Mouse (Mus musculus): Measurements from ENCODE around the gene Ttc17. TPM values are rescaled to one million over a fixed set of nuclear protein-coding genes. Genes with fewer than 3 reads are reported as not detected.
A peak's percentile ranks its signal among the peaks of the same experiment; 100 is the strongest.

The Ttc17 gene
- polyA plus RNA-seq, 1 experiment from 2014 or later: 15.1 TPM

DNA sequence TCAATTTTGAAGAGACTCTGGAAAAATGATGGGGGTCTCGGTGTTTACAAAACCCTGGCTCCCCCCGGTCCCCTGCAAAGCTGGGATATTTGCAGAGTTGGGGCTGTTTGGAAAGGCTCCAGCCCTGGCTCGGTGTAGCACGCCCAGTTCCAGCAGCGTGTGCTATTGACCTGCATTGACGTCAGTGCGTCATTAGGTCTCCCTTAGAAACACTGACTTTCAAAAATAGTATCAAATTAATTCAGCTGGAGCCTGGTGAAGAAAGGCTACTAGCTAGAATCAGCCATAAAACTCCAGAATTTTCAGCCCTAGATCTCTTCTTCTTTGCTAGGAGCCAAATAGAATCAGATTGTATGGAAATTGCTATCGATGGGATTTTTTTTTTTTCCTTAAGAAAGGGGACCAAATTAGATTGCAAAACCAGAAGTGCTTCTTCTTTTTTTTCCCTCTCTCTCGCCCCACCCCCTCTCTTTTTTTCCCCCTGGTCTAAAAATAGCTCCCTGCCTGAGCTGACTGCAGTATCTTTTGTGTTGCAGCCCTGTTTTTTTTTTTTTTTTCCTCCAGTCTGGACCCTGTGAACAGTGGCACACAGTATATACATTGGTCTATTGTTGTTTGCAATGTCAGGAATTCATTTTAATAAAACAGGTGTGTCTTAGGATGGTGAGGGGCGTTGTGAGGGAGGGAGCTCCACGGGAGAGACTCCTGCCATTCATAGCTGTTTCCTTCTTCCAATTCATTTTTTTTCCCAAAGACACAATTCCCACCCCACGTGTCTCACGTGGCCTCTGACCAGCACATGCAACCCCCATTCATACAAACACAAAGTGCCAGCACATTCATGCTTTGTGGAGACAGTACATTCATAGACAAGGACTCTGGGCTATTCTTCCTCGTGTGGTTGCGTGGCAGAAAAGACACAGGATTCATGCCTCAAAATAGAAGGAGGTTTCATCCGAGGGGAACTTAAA lies 141.0 kb downstream of the Ttc17 start:
- DNase-seq (ENCODE audit: low spot score) (peak; percentile 75), ATAC-seq (replicated peaks; ENCODE audit: low FRiP score) (peak; percentile 71)
- Histone ChIP-seq H3K9me3 (ENCODE audit: control insufficient read depth, low read length) (no peaks in the 10 kb centered on the region), H3K27ac (ENCODE audit: low read depth, low read length) (peak overlapping the region; percentile 87), H3K27me3 (ENCODE audit: control insufficient read depth, insufficient read depth, low read length) (no peaks in the 10 kb centered on the region), H3K9ac (ENCODE audit: low read length) (peak overlapping the region; percentile 61), H3K36me3 (ENCODE audit: control insufficient read depth, insufficient read depth, low read length) (no peaks in the 10 kb centered on the region), H3K4me2 (ENCODE audit: low read depth, low read length, severe bottlenecking) (peak overlapping the region; percentile 61), H3K4me1 (replicated peaks; ENCODE audit: control insufficient read depth, insufficient read depth, low read length) (peaks cover 26% of the 10 kb centered on the region), H3K4me3 (ENCODE audit: low read depth, low read length) (peak overlapping the region; percentile 48)
- WGBS: 3% methylated on average over 16 of the region's 16 CpGs

DNA sequence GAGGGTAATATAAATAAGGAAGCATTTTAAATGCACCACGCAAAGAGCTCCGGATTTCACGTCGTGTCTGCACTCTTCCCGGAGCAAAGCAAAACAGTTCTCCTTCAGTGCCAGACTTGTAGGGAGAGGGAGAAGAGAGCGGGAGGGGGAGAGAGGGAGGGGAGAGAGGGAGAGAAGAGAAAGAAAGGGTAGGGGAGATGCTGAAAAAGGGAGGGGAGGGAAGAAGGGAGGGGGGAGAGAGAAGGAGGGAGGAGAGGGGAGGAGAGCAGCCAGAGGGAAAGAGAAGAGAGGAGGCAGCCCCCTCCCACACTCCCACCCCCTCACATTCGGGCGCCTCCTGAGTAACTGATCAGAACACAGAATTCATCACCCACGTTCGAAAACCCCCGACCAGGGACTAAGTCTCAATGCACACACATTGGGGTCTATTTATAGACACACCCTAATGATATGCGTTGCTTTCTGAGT lies 141.8 kb downstream of the Ttc17 start:
- Histone ChIP-seq H3K4me2 (ENCODE audit: low read depth, low read length, severe bottlenecking) (peak overlapping the region; percentile 61), H3K4me1 (replicated peaks; ENCODE audit: control insufficient read depth, insufficient read depth, low read length) (peaks cover 26% of the 10 kb centered on the region), H3K9ac (ENCODE audit: low read length) (peak overlapping the region; percentile 61), H3K27me3 (ENCODE audit: control insufficient read depth, insufficient read depth, low read length) (no peaks in the 10 kb centered on the region), H3K27ac (ENCODE audit: low read depth, low read length) (peak overlapping the region; percentile 87), H3K36me3 (ENCODE audit: control insufficient read depth, insufficient read depth, low read length) (no peaks in the 10 kb centered on the region), H3K9me3 (ENCODE audit: control insufficient read depth, low read length) (no peaks in the 10 kb centered on the region), H3K4me3 (ENCODE audit: low read depth, low read length) (peak overlapping the region; percentile 48)
- WGBS: 0% methylated on average over 12 of the region's 12 CpGs
- peak; percentile 55 for ATAC-seq (replicated peaks; ENCODE audit: low FRiP score)
- DNase-seq (ENCODE audit: low spot score): peak; percentile 75

GRCm38 (mm10) chr2:94264006-94264405 lies 142.5 kb downstream of the Ttc17 start:
- Histone ChIP-seq H3K36me3 (ENCODE audit: control insufficient read depth, insufficient read depth, low read length) (no peaks in the 10 kb centered on the region), H3K27ac (ENCODE audit: low read depth, low read length) (peak overlapping the region; percentile 87), H3K4me2 (ENCODE audit: low read depth, low read length, severe bottlenecking) (peak overlapping the region; percentile 61), H3K9me3 (ENCODE audit: control insufficient read depth, low read length) (no peaks in the 10 kb centered on the region), H3K4me1 (replicated peaks; ENCODE audit: control insufficient read depth, insufficient read depth, low read length) (peaks cover 26% of the 10 kb centered on the region), H3K4me3 (ENCODE audit: low read depth, low read length) (peak overlapping the region; percentile 48), H3K9ac (ENCODE audit: low read length) (peak overlapping the region; percentile 61), H3K27me3 (ENCODE audit: control insufficient read depth, insufficient read depth, low read length) (no peaks in the 10 kb centered on the region)
- 2% methylated on average over 2 of the region's 2 CpGs for WGBS
- ATAC-seq (replicated peaks; ENCODE audit: low FRiP score) (no peak), DNase-seq (ENCODE audit: low spot score) (no peak)

DNA sequence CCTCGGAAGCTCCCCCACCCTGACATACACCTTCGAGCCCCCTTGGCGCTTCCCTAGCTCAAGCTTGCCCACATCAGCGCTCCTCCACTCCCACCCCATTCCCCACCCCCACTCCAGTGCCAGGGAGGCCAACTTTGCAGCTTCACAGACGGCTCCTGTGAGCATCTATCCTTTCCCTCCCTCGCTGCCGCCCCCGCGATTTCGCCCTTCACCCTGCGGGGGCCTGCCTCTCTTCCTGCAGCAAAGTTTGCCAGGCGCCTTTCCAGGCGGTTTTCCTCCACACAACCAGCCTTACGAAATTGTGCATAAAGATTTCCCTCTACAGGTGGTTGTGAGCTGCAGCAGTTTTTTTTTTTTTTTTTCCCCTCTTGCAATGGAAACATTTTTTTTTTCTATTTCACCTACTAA lies 143.0 kb downstream of the Ttc17 start:
- under 1% methylated on average over 14 of the region's 14 CpGs for WGBS
- peak overlapping the region; percentile 64 for H3K9ac ChIP-seq (ENCODE audit: low read length)
- no peaks in the 10 kb centered on the region for H3K36me3 ChIP-seq (ENCODE audit: control insufficient read depth, insufficient read depth, low read length)
- H3K4me3 ChIP-seq (ENCODE audit: low read depth, low read length): peak overlapping the region; percentile 48
- H3K4me2 ChIP-seq (ENCODE audit: low read depth, low read length, severe bottlenecking): peak overlapping the region; percentile 61
- no peaks in the 10 kb centered on the region for H3K27me3 ChIP-seq (ENCODE audit: control insufficient read depth, insufficient read depth, low read length)
- peak overlapping the region; percentile 87 for H3K27ac ChIP-seq (ENCODE audit: low read depth, low read length)
- no peaks in the 10 kb centered on the region for H3K9me3 ChIP-seq (ENCODE audit: control insufficient read depth, low read length)
- ATAC-seq (replicated peaks; ENCODE audit: low FRiP score) (no peak; the same call in 1 of the 2 replicates), DNase-seq (ENCODE audit: low spot score) (peak; percentile 76)
- peaks cover 26% of the 10 kb centered on the region for H3K4me1 ChIP-seq (replicated peaks; ENCODE audit: control insufficient read depth, insufficient read depth, low read length)

GRCm38 (mm10) chr2:94262917-94263529 lies 143.5 kb downstream of the Ttc17 start:
- H3K36me3 ChIP-seq (ENCODE audit: control insufficient read depth, insufficient read depth, low read length): no peaks in the 10 kb centered on the region
- H3K9me3 ChIP-seq (ENCODE audit: control insufficient read depth, low read length): no peaks in the 10 kb centered on the region
- H3K27ac ChIP-seq (ENCODE audit: low read depth, low read length): peak overlapping the region; percentile 87
- no peak for ATAC-seq (replicated peaks; ENCODE audit: low FRiP score)
- no peaks in the 10 kb centered on the region for H3K27me3 ChIP-seq (ENCODE audit: control insufficient read depth, insufficient read depth, low read length)
- peak overlapping the region; percentile 64 for H3K9ac ChIP-seq (ENCODE audit: low read length)
- 3% methylated on average over 11 of the region's 13 CpGs for WGBS
- peaks cover 26% of the 10 kb centered on the region for H3K4me1 ChIP-seq (replicated peaks; ENCODE audit: control insufficient read depth, insufficient read depth, low read length)
- DNase-seq (ENCODE audit: low spot score): no peak
- H3K4me2 ChIP-seq (ENCODE audit: low read depth, low read length, severe bottlenecking): peak overlapping the region; percentile 61
- H3K4me3 ChIP-seq (ENCODE audit: low read depth, low read length): peak overlapping the region; percentile 48

- 26% methylated on average over 3 of the region's 3 CpGs for WGBS
Observed at GRCm38 (mm10) chr2:94254102-94254501, 152.4 kb downstream of the Ttc17 start.

More at GRCm38 (mm10) chr2:94254102-94254501, 152.4 kb downstream of the Ttc17 start:
- Histone ChIP-seq H3K36me3 (ENCODE audit: control insufficient read depth, insufficient read depth, low read length) (no peaks in the 10 kb centered on the region), H3K4me2 (ENCODE audit: low read depth, low read length, severe bottlenecking) (no peak overlapping the region), H3K9ac (ENCODE audit: low read length) (no peak overlapping the region), H3K9me3 (ENCODE audit: control insufficient read depth, low read length) (no peaks in the 10 kb centered on the region), H3K4me1 (replicated peaks; ENCODE audit: control insufficient read depth, insufficient read depth, low read length) (no peaks in the 10 kb centered on the region), H3K27ac (ENCODE audit: low read depth, low read length) (no peak overlapping the region), H3K4me3 (ENCODE audit: low read depth, low read length) (no peak overlapping the region), H3K27me3 (ENCODE audit: control insufficient read depth, insufficient read depth, low read length) (no peaks in the 10 kb centered on the region)
- ATAC-seq (replicated peaks; ENCODE audit: low FRiP score): 0 out of 2 replicates have a peak, but pooled peaks have one; percentile 24
- DNase-seq (ENCODE audit: low spot score): no peak

MicroRNAs within 50 kb of the gene (microRNA counts, 519-probe panel; counts per million panel counts)
- microRNA mmu-miR-670: 3,733 counts per million, percentile 23 among the panel's probes with 10 or more counts

Small RNA genes lying within 50 kb of the gene (microRNA-seq; reads per million reads assigned to microRNA genes)
- 421 reads per million, percentile 56 among the genes with 10 or more reads in this experiment for gene Mir670 (ENCODE audit: insufficient number of aligned reads)

Other genes with a start within 250 kb of the Ttc17 start
- gene Hsd17b12, start 248.7 kb downstream of the Ttc17 start, polyA plus RNA-seq (2014; fragmentation: Nextera tagmentation; extraction: Ambion mirVana): 117 and 128 TPM in 2 replicates
- gene Api5, start 31.4 kb upstream of the Ttc17 start, polyA plus RNA-seq (2014; fragmentation: Nextera tagmentation; extraction: Ambion mirVana): 249 and 252 TPM in 2 replicates

Data from forebrain, embryonic 11.5 days (tissue).